Mouse (Mus musculus) hindbrain, embryonic 10.5 days (tissue): ENCODE results near the gene Bcl7b. TPM values are rescaled to one million over a fixed set of nuclear protein-coding genes. Genes with fewer than 3 reads are reported as not detected.

Experiments used
- DNase-seq: peaks from one replicate; pipeline ENCODE4 v3.0.0-alpha.2; 2017; ENCODE audit warnings: low spot score
- H3K27ac ChIP-seq: fragments of 300-500 bp; sonication (generic); 2 replicates; pipeline ENCODE4 v1.5.1; 2016; ENCODE audit warnings: mild to moderate bottlenecking, moderate library complexity
- H3K27me3 ChIP-seq: fragments of 300-500 bp; sonication (generic); 2 replicates; pipeline ENCODE4 v1.6.1; 2016; ENCODE audit warnings: mild to moderate bottlenecking; ENCODE audit not compliant: poor library complexity, insufficient read depth, severe bottlenecking
- H3K36me3 ChIP-seq: fragments of 300-500 bp; sonication (generic); 2 replicates; pipeline ENCODE4 v1.6.1; 2016; ENCODE audit warnings: mild to moderate bottlenecking, moderate library complexity
- H3K4me1 ChIP-seq: fragments of 300-500 bp; sonication (generic); replicated peaks from 2 replicates; pipeline ENCODE4 v1.6.1; 2016; ENCODE audit warnings: mild to moderate bottlenecking
- H3K4me3 ChIP-seq: fragments of 300-500 bp; sonication (generic); 2 replicates; pipeline ENCODE4 v1.5.1; 2016; ENCODE audit warnings: mild to moderate bottlenecking, moderate library complexity
- H3K9me3 ChIP-seq: fragments of 300-500 bp; sonication (generic); 2 replicates; pipeline ENCODE4 v1.6.1; 2016; ENCODE audit warnings: mild to moderate bottlenecking, moderate library complexity
- WGBS: fragments of 180-500 bp; shearing (Covaris S2); methylation state at CpG from one replicate; pipeline ENCODE4 v1.1.7; 2016; 5-methylcytosine and 5-hydroxymethylcytosine counted together
- polyA plus RNA-seq: library from polyadenylated mRNA; unstranded; fragments of >200 nt; fragmentation: Nextera tagmentation; extraction: Ambion mirVana; gene quantifications from 2 replicates; pipeline ENCODE4 v1.2.1, GENCODE M21; 2016

Bcl7b gene
- 45.7 and 46.1 TPM in 2 replicates for polyA plus RNA-seq

- 3% methylated on average over 95 of the region's 95 CpGs for WGBS
- DNase-seq = peak; percentile 98
- Histone ChIP-seq H3K27ac (peak within 1 kb of the TSS; percentile 99), H3K36me3 (peaks cover 38% of the 10 kb centered on the region), H3K27me3 (no peaks in the 10 kb centered on the region), H3K9me3 (no peaks in the 10 kb centered on the region), H3K4me3 (peak within 1 kb of the TSS; percentile 81), H3K4me1 (peaks cover 22% of the 10 kb centered on the region)
Observed at GRCm38 (mm10) chr5:135168063-135169062, at the start of gene Bcl7b. Bcl7b (plus strand) TSS chr5:135168283.

- Histone ChIP-seq H3K4me1 (0 out of 2 replicates have a peak, but pooled peaks cover 3% of the 10 kb centered on the region), H3K9me3 (no peaks in the 10 kb centered on the region), H3K27ac (no peak overlapping the region), H3K4me3 (no peak overlapping the region), H3K27me3 (peaks cover 26% of the 10 kb centered on the region), H3K36me3 (no peaks in the 10 kb centered on the region)
- WGBS = 28% methylated on average over 6 of the region's 6 CpGs
- DNase-seq = peak; percentile 59
Observed at GRCm38 (mm10) chr5:135118589-135119081, 49.4 kb upstream of the Bcl7b start.

- WGBS = 68% methylated on average over 4 of the region's 4 CpGs
- H3K36me3 ChIP-seq = no peaks in the 10 kb centered on the region
- H3K4me1 ChIP-seq = 0 out of 2 replicates have a peak, but pooled peaks cover 3% of the 10 kb centered on the region
- DNase-seq = no peak
- peaks cover 25% of the 10 kb centered on the region for H3K27me3 ChIP-seq
- no peak overlapping the region for H3K27ac ChIP-seq
- no peaks in the 10 kb centered on the region for H3K9me3 ChIP-seq
- H3K4me3 ChIP-seq = no peak overlapping the region
Observed at GRCm38 (mm10) chr5:135120753-135121152, 47.3 kb upstream of the Bcl7b start.

GRCm38 (mm10) chr5:135126121-135126520 lies 42.0 kb upstream of the Bcl7b start:
- Histone ChIP-seq H3K9me3 (no peaks in the 10 kb centered on the region), H3K27ac (no peak overlapping the region), H3K36me3 (no peaks in the 10 kb centered on the region), H3K4me3 (no peak overlapping the region), H3K4me1 (no peaks in the 10 kb centered on the region), H3K27me3 (peaks cover 21% of the 10 kb centered on the region)
- no peak for DNase-seq
- 52% methylated on average over 6 of the region's 6 CpGs for WGBS

GRCm38 (mm10) chr5:135127669-135128068 lies 40.4 kb upstream of the Bcl7b start:
- Histone ChIP-seq H3K9me3 (no peaks in the 10 kb centered on the region), H3K27ac (no peak overlapping the region), H3K4me3 (no peak overlapping the region), H3K36me3 (no peaks in the 10 kb centered on the region), H3K4me1 (no peaks in the 10 kb centered on the region), H3K27me3 (peaks cover 20% of the 10 kb centered on the region)
- no peak for DNase-seq
- WGBS = 79% methylated on average over 6 of the region's 6 CpGs

- H3K9me3 ChIP-seq = no peaks in the 10 kb centered on the region
- no peak overlapping the region for H3K27ac ChIP-seq
- no peak for DNase-seq
- H3K4me1 ChIP-seq = peaks cover 16% of the 10 kb centered on the region
- H3K36me3 ChIP-seq = no peaks in the 10 kb centered on the region
- WGBS = 87% methylated on average over 4 of the region's 4 CpGs
- peaks cover 35% of the 10 kb centered on the region for H3K27me3 ChIP-seq
- no peak overlapping the region for H3K4me3 ChIP-seq
Observed at GRCm38 (mm10) chr5:135129747-135130146, 38.3 kb upstream of the Bcl7b start.

GRCm38 (mm10) chr5:135133736-135134405 lies 34.2 kb upstream of the Bcl7b start:
- no peak for DNase-seq
- Histone ChIP-seq H3K36me3 (no peaks in the 10 kb centered on the region), H3K27me3 (peaks cover 43% of the 10 kb centered on the region), H3K4me3 (peak overlapping the region; percentile 34), H3K4me1 (peaks cover 16% of the 10 kb centered on the region), H3K27ac (no peak overlapping the region), H3K9me3 (peaks cover 3% of the 10 kb centered on the region; the same call in 1 of the 2 replicates)
- WGBS = 4% methylated on average over 26 of the region's 26 CpGs

GRCm38 (mm10) chr5:135134534-135134933 lies 33.5 kb upstream of the Bcl7b start:
- peaks cover 43% of the 10 kb centered on the region for H3K27me3 ChIP-seq
- DNase-seq = peak; percentile 60
- no peaks in the 10 kb centered on the region for H3K36me3 ChIP-seq
- WGBS = 4% methylated on average over 8 of the region's 8 CpGs
- peak overlapping the region; percentile 34 for H3K4me3 ChIP-seq
- no peak overlapping the region for H3K27ac ChIP-seq
- H3K9me3 ChIP-seq = peaks cover 3% of the 10 kb centered on the region; the same call in 1 of the 2 replicates
- H3K4me1 ChIP-seq = peaks cover 16% of the 10 kb centered on the region

GRCm38 (mm10) chr5:135139881-135140280 lies 28.2 kb upstream of the Bcl7b start:
- DNase-seq = no peak
- Histone ChIP-seq H3K9me3 (peaks cover 3% of the 10 kb centered on the region; the same call in 1 of the 2 replicates), H3K4me1 (no peaks in the 10 kb centered on the region), H3K4me3 (no peak overlapping the region), H3K27me3 (peaks cover 6% of the 10 kb centered on the region), H3K27ac (no peak overlapping the region), H3K36me3 (no peaks in the 10 kb centered on the region)
- 75% methylated on average over 2 of the region's 2 CpGs for WGBS

- no peaks in the 10 kb centered on the region for H3K36me3 ChIP-seq
- H3K4me3 ChIP-seq = no peak overlapping the region
- H3K27ac ChIP-seq = no peak overlapping the region
- no peak for DNase-seq
- peaks cover 10% of the 10 kb centered on the region; the same call in 1 of the 2 replicates for H3K4me1 ChIP-seq
- no peaks in the 10 kb centered on the region for H3K27me3 ChIP-seq
- WGBS = 67% methylated on average over 4 of the region's 4 CpGs
- H3K9me3 ChIP-seq = no peaks in the 10 kb centered on the region
Observed at GRCm38 (mm10) chr5:135144469-135144868, 23.6 kb upstream of the Bcl7b start.

GRCm38 (mm10) chr5:135145532-135145931 lies 22.6 kb upstream of the Bcl7b start:
- Histone ChIP-seq H3K4me1 (peaks cover 17% of the 10 kb centered on the region), H3K36me3 (no peaks in the 10 kb centered on the region), H3K4me3 (no peak overlapping the region), H3K27ac (no peak overlapping the region), H3K27me3 (no peaks in the 10 kb centered on the region), H3K9me3 (no peaks in the 10 kb centered on the region)
- 84% methylated on average over 3 of the region's 3 CpGs for WGBS
- no peak for DNase-seq

GRCm38 (mm10) chr5:135145955-135146354 lies 22.1 kb upstream of the Bcl7b start:
- no peak for DNase-seq
- no peaks in the 10 kb centered on the region; the same call in 1 of the 2 replicates for H3K36me3 ChIP-seq
- no peaks in the 10 kb centered on the region for H3K9me3 ChIP-seq
- H3K4me3 ChIP-seq = no peak overlapping the region
- no peaks in the 10 kb centered on the region for H3K27me3 ChIP-seq
- no peak overlapping the region for H3K27ac ChIP-seq
- peaks cover 19% of the 10 kb centered on the region for H3K4me1 ChIP-seq

- DNase-seq = no peak
- under 1% methylated on average over 13 of the region's 13 CpGs for WGBS
Observed at GRCm38 (mm10) chr5:135148715-135149052, 19.4 kb upstream of the Bcl7b start.

More at GRCm38 (mm10) chr5:135148715-135149052, 19.4 kb upstream of the Bcl7b start:
- no peaks in the 10 kb centered on the region for H3K9me3 ChIP-seq
- H3K27me3 ChIP-seq = no peaks in the 10 kb centered on the region
- H3K4me3 ChIP-seq = peak overlapping the region; percentile 80
- peaks cover 21% of the 10 kb centered on the region for H3K36me3 ChIP-seq
- H3K27ac ChIP-seq = peak overlapping the region; percentile 92
- H3K4me1 ChIP-seq = peaks cover 20% of the 10 kb centered on the region
